Mouse (Mus musculus) yolk sac, embryonic 10.5 days (tissue): Measurements from ENCODE around the gene Olfr212.
"Not testable (repeated sequence)": the region's sequence is repeated elsewhere in the genome, so short reads cannot be mapped to it uniquely, and the experiment has no call there.

Experiments used
- DNase-seq: peaks from one replicate; pipeline ENCODE4 v3.0.0-alpha.2; 2017; ENCODE audit warnings: low spot score

The Olfr212 gene

GRCm38 (mm10) chr6:116506302-116507003, at the start of gene Olfr212:
Gene Olfr212 (plus strand): TSS chr6:116506516.
- DNase-seq, result not testable (repeated sequence)

- DNase-seq, result no peak
Observed at GRCm38 (mm10) chr6:116458728-116459127, 47.6 kb upstream of the Olfr212 start.

GRCm38 (mm10) chr6:116459232-116459631, 47.1 kb upstream of the Olfr212 start:
- no peak for DNase-seq

- no peak for DNase-seq
Observed at GRCm38 (mm10) chr6:116460544-116461283, 45.6 kb upstream of the Olfr212 start, which contains the start of gene Alox5. Gene Alox5 (minus strand): TSS chr6:116461178.

GRCm38 (mm10) chr6:116468081-116468480, 38.2 kb upstream of the Olfr212 start:
- no peak for DNase-seq

GRCm38 (mm10) chr6:116485081-116485480, 21.2 kb upstream of the Olfr212 start:
- no peak for DNase-seq

- no peak for DNase-seq
Observed at GRCm38 (mm10) chr6:116486833-116487232, 19.5 kb upstream of the Olfr212 start.

- no peak for DNase-seq
Observed at GRCm38 (mm10) chr6:116488791-116489190, 17.5 kb upstream of the Olfr212 start, which contains the start of gene Olfr211. Gene Olfr211 (plus strand): TSS chr6:116489091.

GRCm38 (mm10) chr6:116493742-116494141, 12.6 kb upstream of the Olfr212 start:
- DNase-seq, result no peak

- no peak for DNase-seq
Observed at GRCm38 (mm10) chr6:116495960-116496359, 10.4 kb upstream of the Olfr212 start.

GRCm38 (mm10) chr6:116514832-116515231, 8.5 kb downstream of the Olfr212 start:
- DNase-seq, result no peak

- DNase-seq, result no peak
Observed at GRCm38 (mm10) chr6:116538156-116538555, 31.8 kb downstream of the Olfr212 start, which contains the start of gene Olfr213. Gene Olfr213 (plus strand): TSS chr6:116538456.

- no peak for DNase-seq
Observed at GRCm38 (mm10) chr6:116542500-116542899, 36.2 kb downstream of the Olfr212 start.

- not testable (repeated sequence) for DNase-seq
Observed at GRCm38 (mm10) chr6:116550841-116551240, 44.5 kb downstream of the Olfr212 start, which contains the start of gene Gm5580. Gene Gm5580 (plus strand): TSS chr6:116551141.

- no peak for DNase-seq
Observed at GRCm38 (mm10) chr6:116553935-116554334, 47.6 kb downstream of the Olfr212 start, which contains the start of gene Olfr214. Gene Olfr214 (plus strand): TSS chr6:116554235.

- DNase-seq, result no peak
Observed at GRCm38 (mm10) chr6:116554952-116555351, 48.6 kb downstream of the Olfr212 start.
